Mouse (Mus musculus) liver, adult (tissue): ENCODE measurements around the gene Sparcl1.

ENCODE experiments used
- GATA4 ChIP-seq: IDR thresholded peaks from 2 replicates; pipeline ENCODE4 v1.6.1; 2014; ENCODE audit warnings: mild to moderate bottlenecking, low read length; ENCODE audit not compliant: insufficient replicate concordance

Gene Sparcl1

DNA sequence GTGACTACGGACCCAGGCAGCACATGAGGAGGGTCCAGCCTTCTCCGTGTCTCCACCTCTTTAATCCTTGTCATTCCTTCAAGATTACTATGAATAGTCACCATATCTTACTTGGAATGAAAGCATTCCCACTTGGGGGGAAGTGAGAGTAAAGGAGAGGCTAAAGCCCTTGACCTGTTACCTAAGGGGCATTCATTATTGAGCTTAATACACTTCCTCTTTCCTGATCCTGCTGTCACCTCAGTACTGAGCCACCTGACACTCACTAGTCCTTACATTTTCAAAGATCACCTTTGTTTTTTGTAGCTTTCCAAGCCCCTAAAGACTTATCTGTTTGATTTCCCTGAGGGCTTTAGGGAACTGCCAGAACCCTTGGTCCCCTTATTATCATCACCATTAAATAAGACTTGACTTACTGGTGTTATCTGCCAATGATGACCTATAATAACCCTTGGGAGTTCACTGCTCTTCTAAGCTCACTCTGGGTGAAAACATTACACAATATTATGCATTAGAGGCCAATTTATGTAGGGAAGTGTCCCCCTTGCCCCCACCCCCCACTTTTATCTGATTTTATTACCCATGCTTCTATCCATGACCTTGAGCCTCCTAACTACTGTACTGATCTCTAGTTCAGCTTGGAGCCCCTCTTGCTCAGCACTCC is 81.0 kb downstream of the Sparcl1 start:
- TF ChIP-seq GATA4: peak; percentile 64; the same call in 1 of the 2 replicates
